Mouse (Mus musculus) megakaryocyte, embryonic 14.5 days (primary cell): Measurements from ENCODE around the gene Bbs5. TPM values are rescaled to one million over a fixed set of nuclear protein-coding genes. Genes with fewer than 3 reads are reported as not detected.

Experiments used
- H3K27me3 ChIP-seq: replicated peaks from 2 replicates; pipeline ENCODE3; 2012; ENCODE audit warnings: inconsistent platforms
- H3K36me3 ChIP-seq: replicated peaks from 2 replicates; pipeline ENCODE3; 2012; ENCODE audit warnings: low read length, inconsistent platforms, mixed read lengths
- H3K4me1 ChIP-seq: 2 replicates; pipeline ENCODE4 v1.6.1; 2012; ENCODE audit warnings: inconsistent platforms
- H3K4me3 ChIP-seq: replicated peaks from 2 replicates; pipeline ENCODE3; 2012; ENCODE audit warnings: moderate library complexity, mild to moderate bottlenecking, inconsistent platforms
- H3K9me3 ChIP-seq: 2 replicates; pipeline ENCODE4 v1.6.1; 2012; ENCODE audit warnings: inconsistent platforms
- FLI1 ChIP-seq: IDR thresholded peaks from 2 replicates; pipeline ENCODE4 v1.6.1; 2012; ENCODE audit warnings: low read length, inconsistent platforms, mixed read lengths
- GATA1 ChIP-seq: IDR thresholded peaks from 3 replicates; pipeline ENCODE4 v1.6.1; 2012; ENCODE audit warnings: mixed read lengths, low read length, inconsistent platforms, borderline replicate concordance
- polyA plus RNA-seq: library from polyadenylated mRNA; stranded (reverse); fragments of >175 nt; gene quantifications from 2 replicates; pipeline ENCODE4 v1.2.3, GENCODE M21; 2012; ENCODE audit warnings: low replicate concordance; ENCODE audit not compliant: insufficient read depth

Gene Bbs5
- not detected in 2 replicates for polyA plus RNA-seq

GRCm38 (mm10) chr2:69646726-69647490 is at the start of gene Bbs5:
Bbs5 (plus strand) TSS chr2:69647171.
- peaks cover 4% of the 10 kb centered on the region; the same call in 1 of the 2 replicates for H3K9me3 ChIP-seq
- peaks cover 6% of the 10 kb centered on the region for H3K27me3 ChIP-seq
- H3K4me3 ChIP-seq = peak within 1 kb of the TSS; percentile 99
- no peaks in the 10 kb centered on the region for H3K36me3 ChIP-seq
- TF ChIP-seq FLI1 (no peak), GATA1 (no peak)
- peaks cover 13% of the 10 kb centered on the region for H3K4me1 ChIP-seq

GRCm38 (mm10) chr2:69603726-69604393 is 43.1 kb upstream of the Bbs5 start:
- TF ChIP-seq GATA1 (no peak), FLI1 (no peak)
- Histone ChIP-seq H3K27me3 (peaks cover 26% of the 10 kb centered on the region), H3K4me3 (no peak overlapping the region), H3K4me1 (no peaks in the 10 kb centered on the region), H3K36me3 (no peaks in the 10 kb centered on the region), H3K9me3 (peaks cover 8% of the 10 kb centered on the region)

- no peak for TF ChIP-seq FLI1
- TF ChIP-seq GATA1 = no peak
- H3K9me3 ChIP-seq = peaks cover 8% of the 10 kb centered on the region
- H3K36me3 ChIP-seq = no peaks in the 10 kb centered on the region
- no peak overlapping the region for H3K4me3 ChIP-seq
- peaks cover 29% of the 10 kb centered on the region for H3K27me3 ChIP-seq
- no peaks in the 10 kb centered on the region for H3K4me1 ChIP-seq
These were observed 40.4 kb upstream of the Bbs5 start for GRCm38 (mm10) chr2:69606621-69607020.

- peaks cover 11% of the 10 kb centered on the region for H3K27me3 ChIP-seq
- TF ChIP-seq FLI1 (no peak), GATA1 (no peak)
- no peaks in the 10 kb centered on the region for H3K9me3 ChIP-seq
- no peaks in the 10 kb centered on the region for H3K36me3 ChIP-seq
- H3K4me1 ChIP-seq = peaks cover 4% of the 10 kb centered on the region
- H3K4me3 ChIP-seq = no peak overlapping the region
These were observed 34.7 kb upstream of the Bbs5 start for GRCm38 (mm10) chr2:69612237-69612636.

- Histone ChIP-seq H3K9me3 (no peaks in the 10 kb centered on the region), H3K36me3 (no peaks in the 10 kb centered on the region), H3K4me3 (no peak overlapping the region), H3K27me3 (peaks cover 11% of the 10 kb centered on the region), H3K4me1 (peaks cover 4% of the 10 kb centered on the region)
- TF ChIP-seq GATA1 = no peak
- no peak for TF ChIP-seq FLI1
These were observed 34.3 kb upstream of the Bbs5 start for GRCm38 (mm10) chr2:69612716-69613115.

DNA sequence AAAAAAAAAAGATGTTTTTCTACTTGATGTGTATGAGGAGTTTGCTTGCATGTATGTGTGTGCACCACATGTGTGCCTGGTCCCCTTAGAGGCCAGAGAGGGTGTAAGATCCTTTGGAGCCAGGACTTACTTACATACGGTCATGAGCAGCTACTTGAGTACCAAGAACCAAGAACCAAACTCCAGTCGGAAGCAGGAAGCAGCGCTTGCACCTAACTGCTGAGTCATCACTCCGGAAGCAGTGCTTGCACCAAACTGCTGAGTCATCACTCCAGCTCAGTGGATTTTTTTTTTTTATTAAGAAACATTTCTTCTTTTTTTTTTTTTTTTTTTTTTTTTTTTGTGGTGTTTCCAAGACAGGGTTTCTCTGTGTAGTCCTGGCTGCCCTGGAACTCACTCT is 33.7 kb upstream of the Bbs5 start:
- H3K9me3 ChIP-seq = no peaks in the 10 kb centered on the region
- peaks cover 4% of the 10 kb centered on the region for H3K4me1 ChIP-seq
- H3K36me3 ChIP-seq = no peaks in the 10 kb centered on the region
- H3K4me3 ChIP-seq = peak overlapping the region; percentile 59
- no peak for TF ChIP-seq GATA1
- no peak for TF ChIP-seq FLI1
- peaks cover 11% of the 10 kb centered on the region for H3K27me3 ChIP-seq

- Histone ChIP-seq H3K4me3 (no peak overlapping the region), H3K9me3 (no peaks in the 10 kb centered on the region), H3K27me3 (peaks cover 6% of the 10 kb centered on the region), H3K36me3 (no peaks in the 10 kb centered on the region), H3K4me1 (peaks cover 13% of the 10 kb centered on the region)
- TF ChIP-seq GATA1 = no peak
- TF ChIP-seq FLI1 = no peak
These were observed 28.6 kb upstream of the Bbs5 start for GRCm38 (mm10) chr2:69618336-69618735.

DNA sequence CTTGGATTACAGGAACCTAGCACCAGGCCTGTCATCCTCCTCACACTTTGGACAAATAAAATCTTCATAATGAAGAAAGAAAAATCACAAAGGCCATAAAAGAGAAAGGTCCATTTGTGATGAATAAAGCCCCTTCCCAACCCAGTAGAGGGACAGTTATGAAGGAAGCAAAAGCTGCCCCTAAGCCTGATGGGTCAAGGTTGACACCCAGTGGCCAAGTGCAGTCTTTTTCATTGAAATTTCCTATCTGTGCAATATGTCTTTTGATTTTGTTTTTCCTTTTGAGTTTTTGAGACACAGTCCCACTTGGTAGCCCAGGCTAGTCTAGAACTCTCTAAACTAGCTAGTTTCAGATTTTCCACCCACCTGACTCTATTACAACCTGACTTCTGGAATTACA is 27.7 kb upstream of the Bbs5 start:
- Histone ChIP-seq H3K4me3 (no peak overlapping the region), H3K9me3 (no peaks in the 10 kb centered on the region), H3K36me3 (no peaks in the 10 kb centered on the region), H3K4me1 (peaks cover 12% of the 10 kb centered on the region), H3K27me3 (peaks cover 7% of the 10 kb centered on the region)
- TF ChIP-seq FLI1 = no peak
- no peak for TF ChIP-seq GATA1

- no peaks in the 10 kb centered on the region for H3K36me3 ChIP-seq
These were observed 17.8 kb upstream of the Bbs5 start for GRCm38 (mm10) chr2:69629215-69629614.

GRCm38 (mm10) chr2:69629914-69630313 is 17.1 kb upstream of the Bbs5 start:
- no peaks in the 10 kb centered on the region for H3K36me3 ChIP-seq
- no peak overlapping the region for H3K4me3 ChIP-seq
- no peak for TF ChIP-seq FLI1
- TF ChIP-seq GATA1 = no peak
- H3K27me3 ChIP-seq = peaks cover 12% of the 10 kb centered on the region
- H3K4me1 ChIP-seq = no peaks in the 10 kb centered on the region
- peaks cover 21% of the 10 kb centered on the region for H3K9me3 ChIP-seq

More at GRCm38 (mm10) chr2:69629215-69629614, 17.8 kb upstream of the Bbs5 start:
- H3K9me3 ChIP-seq = peaks cover 21% of the 10 kb centered on the region
- no peaks in the 10 kb centered on the region for H3K4me1 ChIP-seq
- H3K4me3 ChIP-seq = no peak overlapping the region
- TF ChIP-seq FLI1 = no peak
- TF ChIP-seq GATA1 = no peak
- peaks cover 14% of the 10 kb centered on the region for H3K27me3 ChIP-seq
